Mouse (Mus musculus): ENCODE data around the gene Hpcal1.

DNA sequence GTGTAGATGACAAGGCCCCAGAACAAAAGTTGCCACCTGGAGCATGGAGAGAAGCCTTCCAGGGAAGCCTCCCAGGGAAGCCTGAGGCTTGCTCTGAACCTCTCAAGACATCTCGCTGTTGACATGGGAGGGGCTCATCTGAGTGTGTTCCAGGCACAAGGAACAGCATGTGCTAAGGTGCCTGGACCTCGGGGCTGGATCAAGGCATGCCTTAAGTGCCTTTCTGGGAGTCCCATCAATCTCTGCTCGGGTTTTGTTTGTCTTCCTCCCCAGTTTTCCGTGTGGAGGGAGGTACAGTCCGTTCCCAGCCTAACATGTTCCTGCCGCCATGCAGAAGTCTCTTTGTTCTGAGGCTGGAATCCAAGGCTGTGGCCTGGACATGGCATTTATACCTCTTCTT, 33.3 kb downstream of the Hpcal1 start:
- TF ChIP-seq ZC3H11A (IDR thresholded peaks at IDR 0.05; ENCODE audit: borderline replicate concordance, low read depth, low read length) (no peak), HCFC1 (IDR thresholded peaks at IDR 0.05; ENCODE audit: borderline replicate concordance, insufficient read depth, low read length) (no peak), CHD2 (IDR thresholded peaks at IDR 0.05; ENCODE audit: low read depth, low read length) (no peak), ZNF384 (IDR thresholded peaks at IDR 0.05; ENCODE audit: low read depth, low read length) (no peak), MAFK (IDR thresholded peaks at IDR 0.05; ENCODE audit: insufficient read depth, low read depth, low read length) (no peak)

All from ES-E14 (cell line).